Mouse (Mus musculus) cortical plate, adult 2 months (tissue): Measurements from ENCODE around the gene Lias.

Source experiments
- CTCF ChIP-seq: fragments of 200-500 bp; IDR thresholded peaks from 2 replicates; pipeline ENCODE4 v1.5.1; 2011; ENCODE audit warnings: mild to moderate bottlenecking, control low read depth, low read length; ENCODE audit not compliant: insufficient read depth; ENCODE audit errors: extremely low read depth
- POLR2A ChIP-seq: fragments of 200-500 bp; IDR thresholded peaks from 2 replicates; pipeline ENCODE4 v1.6.1; 2011; ENCODE audit warnings: mild to moderate bottlenecking, low read length, control low read depth; ENCODE audit not compliant: insufficient read depth; ENCODE audit errors: extremely low read depth

GRCm38 (mm10) chr5:65425251-65425650 is 34.0 kb downstream of the Lias start:
- no peak for TF ChIP-seq CTCF
- TF ChIP-seq POLR2A: no peak
